ENCODE assay signal across 22 mouse cellular contexts in the genomic region with DNA sequence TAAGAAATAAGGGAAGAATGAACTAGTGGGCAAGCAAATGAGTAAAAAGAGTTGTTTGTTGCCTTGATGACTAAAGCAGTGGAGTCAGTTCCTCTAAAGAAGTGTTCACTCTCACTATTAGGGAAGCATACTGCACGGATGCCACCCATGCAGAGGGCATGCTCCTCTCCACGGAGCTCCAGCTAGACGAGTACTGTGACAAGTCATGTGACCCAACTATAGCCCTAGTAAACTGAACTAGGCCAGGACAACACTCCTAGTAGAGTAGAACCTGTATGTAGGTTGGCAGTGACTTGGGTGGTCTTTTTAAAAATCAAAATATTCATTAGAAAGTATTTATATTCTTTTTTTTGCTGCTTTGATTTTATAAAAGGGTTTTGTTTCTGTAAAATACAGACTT. TPM values are rescaled to one million over a fixed set of nuclear protein-coding genes. Genes with fewer than 3 reads are reported as not detected.
DNase-seq lines count a peak whose midpoint lies in the region; ATAC-seq and TF ChIP-seq lines count a peak whose summit lies in the region.
"Had no signal": no experiment of that assay in that cellular context is flagged by ENCODE, and none has a peak within 500 bp of the region (broad histone marks: within the 10 kb centered on the region; RNA-seq: fewer than 3 reads in every experiment).

No protein-coding gene starts in this region.

- TF ChIP-seq POLR2A in MEL (IDR thresholded peaks at IDR 0.05; ENCODE audit: control insufficient read depth in 1 of 2, insufficient read depth in 1 of 2, low read depth in 1 of 2, low read length in 2 of 2, poor library complexity in 1 of 2): no peak

- H3K27ac ChIP-seq in midbrain, embryonic 11.5 days (ENCODE audit: low read depth, low read length): no peak overlapping the region
- no peak overlapping the region for H3K27ac ChIP-seq in midbrain, embryonic 14.5 days (replicated peaks; ENCODE audit: low read depth, low read length)
- H3K27ac ChIP-seq in MEL (ENCODE audit: control insufficient read depth, low read depth, low read length): no peak overlapping the region
- H3K27ac ChIP-seq in macrophage: peak overlapping the region; percentile 77
- H3K27ac ChIP-seq: embryonic facial prominence, embryonic 12.5 days; gastrocnemius, adult 2 months; hindbrain, postnatal 0 days; limb, embryonic 10.5 days; liver, embryonic 15.5 days; lung, embryonic 15.5 days; neural tube, embryonic 15.5 days had no signal

- H3K79me2 ChIP-seq in MEL (ENCODE audit: control insufficient read depth, insufficient read depth, low read length, poor library complexity) (peaks cover 81% of the 10 kb centered on the region), macrophage (ENCODE audit: inconsistent target) (peaks cover 98% of the 10 kb centered on the region)

- H3K4me1 ChIP-seq in midbrain, embryonic 11.5 days (ENCODE audit: control insufficient read depth, insufficient read depth, low read length): no peaks in the 10 kb centered on the region
- no peaks in the 10 kb centered on the region for H3K4me1 ChIP-seq in midbrain, embryonic 14.5 days (ENCODE audit: control insufficient read depth, insufficient read depth, low read length)
- H3K4me1 ChIP-seq in MEL (ENCODE audit: control insufficient read depth in 1 of 2, insufficient read depth in 2 of 2, low read length in 2 of 2): peaks cover 7 to 19% of the 10 kb centered on the region in 2 experiments
- H3K4me1 ChIP-seq: embryonic facial prominence, embryonic 12.5 days; lung, embryonic 15.5 days; neural tube, embryonic 15.5 days had no signal

- no peaks in the 10 kb centered on the region for H3K36me3 ChIP-seq in midbrain, embryonic 11.5 days (ENCODE audit: control insufficient read depth, insufficient read depth, low read length)
- no peaks in the 10 kb centered on the region for H3K36me3 ChIP-seq in midbrain, embryonic 14.5 days (ENCODE audit: control insufficient read depth, insufficient read depth, low read length)
- H3K36me3 ChIP-seq in MEL (ENCODE audit: control insufficient read depth in 1 of 2, insufficient read depth in 2 of 2, low read length in 2 of 2): peaks cover 16 to 31% of the 10 kb centered on the region in 2 experiments
- no peaks in the 10 kb centered on the region for H3K36me3 ChIP-seq in macrophage (ENCODE audit: inconsistent target)
- H3K36me3 ChIP-seq: embryonic facial prominence, embryonic 12.5 days; limb, embryonic 10.5 days; liver, embryonic 15.5 days; lung, embryonic 15.5 days; neural tube, embryonic 15.5 days had no signal

- H3K9ac ChIP-seq in midbrain, embryonic 11.5 days (ENCODE audit: low read length): no peak overlapping the region
- no peak overlapping the region for H3K9ac ChIP-seq in midbrain, embryonic 14.5 days (replicated peaks; ENCODE audit: low read length)
- H3K9ac ChIP-seq in MEL (ENCODE audit: control insufficient read depth, low read depth, low read length, poor library complexity, severe bottlenecking): no peak overlapping the region
- H3K9ac ChIP-seq: embryonic facial prominence, embryonic 12.5 days; liver, embryonic 15.5 days; lung, embryonic 15.5 days; neural tube, embryonic 15.5 days had no signal

- WGBS in midbrain, embryonic 11.5 days: 87% methylated on average over 3 of the region's 3 CpGs
- WGBS in midbrain, embryonic 14.5 days: 89% methylated on average over 3 of the region's 3 CpGs
- WGBS in macrophage (ENCODE audit: missing documents): 0% methylated on average over 3 of the region's 3 CpGs

- ATAC-seq in midbrain, embryonic 11.5 days (ENCODE audit: low FRiP score): no peak
- ATAC-seq in midbrain, embryonic 14.5 days (ENCODE audit: low FRiP score, low TSS enrichment): no peak
- ATAC-seq: hindbrain, postnatal 0 days; intestine, postnatal 0 days; midbrain, embryonic 16.5 days had no signal

- no peak for TF ChIP-seq CTCF in MEL (IDR thresholded peaks at IDR 0.05 in 2 of 3, conservative IDR thresholded peaks at IDR 0.05 in 1 of 3; ENCODE audit: control insufficient read depth in 1 of 3, insufficient read depth in 1 of 3, low read depth in 2 of 3, low read length in 3 of 3, poor library complexity in 1 of 3, severe bottlenecking in 1 of 3)

- no peaks in the 10 kb centered on the region for H3K9me3 ChIP-seq in midbrain, embryonic 11.5 days (ENCODE audit: control insufficient read depth, low read length)
- no peaks in the 10 kb centered on the region for H3K9me3 ChIP-seq in midbrain, embryonic 14.5 days (ENCODE audit: control insufficient read depth, low read length)
- H3K9me3 ChIP-seq in MEL (replicated peaks; ENCODE audit: insufficient read depth, low read length): no peaks in the 10 kb centered on the region
- H3K9me3 ChIP-seq: embryonic facial prominence, embryonic 12.5 days; limb, embryonic 10.5 days; liver, embryonic 15.5 days; lung, embryonic 15.5 days; neural tube, embryonic 15.5 days had no signal

- no peak for TF ChIP-seq RAD21 in MEL (IDR thresholded peaks at IDR 0.05; ENCODE audit: low read depth, low read length)

- no peaks in the 10 kb centered on the region for H3K27me3 ChIP-seq in midbrain, embryonic 11.5 days (ENCODE audit: control insufficient read depth, insufficient read depth, low read length)
- H3K27me3 ChIP-seq in midbrain, embryonic 14.5 days (ENCODE audit: control insufficient read depth, insufficient read depth, low read length): no peaks in the 10 kb centered on the region
- H3K27me3 ChIP-seq in MEL (ENCODE audit: control insufficient read depth in 1 of 2, insufficient read depth in 2 of 2, low read length in 2 of 2): no peaks in the 10 kb centered on the region
- H3K27me3 ChIP-seq: embryonic facial prominence, embryonic 12.5 days; liver, embryonic 15.5 days; lung, embryonic 15.5 days; neural tube, embryonic 15.5 days had no signal

- H3K4me2 ChIP-seq in midbrain, embryonic 11.5 days: no peak overlapping the region
- H3K4me2 ChIP-seq in midbrain, embryonic 14.5 days (ENCODE audit: low read length): no peak overlapping the region
- H3K4me2 ChIP-seq: embryonic facial prominence, embryonic 12.5 days; heart, embryonic 11.5 days; liver, embryonic 15.5 days; lung, embryonic 15.5 days; neural tube, embryonic 15.5 days had no signal

- no peak overlapping the region for H3K4me3 ChIP-seq in midbrain, embryonic 11.5 days (ENCODE audit: low read depth, low read length)
- no peak overlapping the region for H3K4me3 ChIP-seq in midbrain, embryonic 14.5 days (replicated peaks; ENCODE audit: low read depth, low read length)
- no peak overlapping the region for H3K4me3 ChIP-seq in MEL (ENCODE audit: control insufficient read depth in 1 of 2, insufficient read depth in 1 of 2, low read depth in 2 of 2, low read length in 2 of 2)
- no peak overlapping the region for H3K4me3 ChIP-seq in macrophage (ENCODE audit: inconsistent target)
- H3K4me3 ChIP-seq: embryonic facial prominence, embryonic 12.5 days; gastrocnemius, adult 2 months; limb, embryonic 10.5 days; liver, embryonic 15.5 days; lung, embryonic 15.5 days; neural tube, embryonic 15.5 days had no signal

- peak; percentile 59 for DNase-seq in midbrain, embryonic 11.5 days (ENCODE audit: low spot score, missing footprints)
- DNase-seq in midbrain, embryonic 14.5 days: no peak
- no peak for DNase-seq in MEL (ENCODE audit: low read depth, low spot score)
- no peak for DNase-seq in kidney, postnatal 10 days
- no peak for DNase-seq in kidney, postnatal 14 days
- no peak for DNase-seq in right cerebral cortex, adult 2 months (ENCODE audit: low spot score in 2 of 2)
- DNase-seq: adrenal gland, postnatal 36 days; cerebellum, adult 11-12 months; cerebellum, postnatal 10 days; gastrocnemius, adult 2 months; liver; right cerebral cortex, adult 18-20 months had no signal

- no peak for TF ChIP-seq EP300 in MEL (IDR thresholded peaks at IDR 0.05; ENCODE audit: low read depth in 1 of 2, low read length in 2 of 2)

TF ChIP-seq in MEL, 35 proteins besides CTCF, POLR2A, EP300 and RAD21:
- TF ChIP-seq USF1 (IDR thresholded peaks at IDR 0.05; ENCODE audit: low read depth, low read length) (peak; percentile 38; the same call in 1 of the 2 replicates), KAT2A (conservative IDR thresholded peaks at IDR 0.05; ENCODE audit: low read depth, low read length) (no peak), MYB (IDR thresholded peaks at IDR 0.05; ENCODE audit: low read depth, low read length) (no peak)
TF ChIP-seq in MEL: peak in this region for 1.

RNA-seq across cellular contexts. Expression of a gene that starts 5.3 kb away (rescaled TPM):
- polyA plus RNA-seq in midbrain, embryonic 11.5 days (2014; fragmentation: Nextera tagmentation; extraction: Ambion mirVana): 0.79 and 0.94 TPM in 2 replicates
- 0.51 and 0.62 TPM in 2 replicates for polyA plus RNA-seq in midbrain, embryonic 14.5 days (2014; fragmentation: Nextera tagmentation; extraction: Ambion mirVana)
- total RNA-seq in MEL (2012; rRNA removed): 56.3 and 60.9 TPM in 2 replicates
- polyA plus RNA-seq in MEL (2012; ENCODE audit: insufficient read depth in 1 of 2, insufficient read length in 2 of 2, low read depth in 1 of 2, low replicate concordance in 2 of 2, missing spikeins in 1 of 2) (100 to 1,000 TPM in 1 of 2 experiments, 10 to 100 TPM in 1; 77.9 to 101 TPM), macrophage (2018) (98.2 to 157 TPM (median 126 TPM) in 3 replicates)
- total RNA-seq in macrophage (2018; cell fraction: chromatin; rRNA removed): 1,000 to 10,000 TPM in 25 of 26 experiments, 100 to 1,000 TPM in 1; 626 to 1,628 (median 1,236) TPM
- 100 to 1,000 TPM; 100 to 183 (median 142) TPM for total RNA-seq in macrophage (2018; cell fraction: cytosol; rRNA removed)
- 100 to 1,000 TPM; 263 to 899 (median 464) TPM for total RNA-seq in macrophage (2018; cell fraction: nucleus; rRNA removed)

RNA-seq across cellular contexts. Expression of a gene that starts 55.1 kb away (rescaled TPM):
- 30.2 and 30.8 TPM in 2 replicates for polyA plus RNA-seq in midbrain, embryonic 11.5 days (2014; fragmentation: Nextera tagmentation; extraction: Ambion mirVana)
- 3.1 and 4.6 TPM in 2 replicates for polyA plus RNA-seq in midbrain, embryonic 14.5 days (2014; fragmentation: Nextera tagmentation; extraction: Ambion mirVana)
- total RNA-seq in MEL (2012; rRNA removed): 35.5 and 36.3 TPM in 2 replicates
- 10 to 100 TPM in 1 of 2 experiments, not detected in 1; 24.2 TPM for polyA plus RNA-seq in MEL (2012; ENCODE audit: insufficient read depth in 1 of 2, insufficient read length in 2 of 2, low read depth in 1 of 2, low replicate concordance in 2 of 2, missing spikeins in 1 of 2)
- total RNA-seq in macrophage (2018; cell fraction: chromatin; rRNA removed): 10 to 100 TPM; 15.0 to 87.5 (median 61.6) TPM
- total RNA-seq in macrophage (2018; cell fraction: cytosol; rRNA removed): 10 to 100 TPM; 19.8 to 51.2 (median 29.5) TPM
- total RNA-seq in macrophage (2018; cell fraction: nucleus; rRNA removed): 10 to 100 TPM; 17.8 to 74.1 (median 46.7) TPM
- 19.1 to 34.5 TPM (median 20.0 TPM) in 3 replicates for polyA plus RNA-seq in macrophage (2018)

Comparison
In these comparisons a context has a peak if more than half of its experiments do, and no peak if none do; other contexts are left out.
1. RNA of a gene that starts 5.3 kb away (polyA plus RNA-seq): 98.2 to 157 TPM in macrophage and 77.9 to 101 TPM in MEL; 0.79 to 0.94 TPM in midbrain, embryonic 11.5 days and 0.51 to 0.62 TPM in midbrain, embryonic 14.5 days; every median in the first group is over 10 times any median in the second.